Mouse (Mus musculus) heart, adult 8-10 months (tissue): Measurements from ENCODE around the gene Rasgef1b. TPM values are rescaled to one million over a fixed set of nuclear protein-coding genes. Genes with fewer than 3 reads are reported as not detected.
A peak's percentile ranks its signal among the peaks of the same experiment; 100 is the strongest.
"Not testable (repeated sequence)": the region's sequence is repeated elsewhere in the genome, so short reads cannot be mapped to it uniquely, and the experiment has no call there.

Experiments used
- DNase-seq: peaks from one replicate; pipeline ENCODE4 v3.0.0; 2022; ENCODE audit warnings: low spot score
- total RNA-seq, 4 experiments: library from RNA; stranded (reverse); gene quantifications; 2 replicates each; pipeline ENCODE4 v1.2.4; 2022

The Rasgef1b gene
- total RNA-seq, 4 experiments from 2014 or later: 6.4 to 12.0 (median 9.1) TPM

GRCm38 (mm10) chr5:99223869-99224498 is 504.9 kb downstream of the Rasgef1b start:
- DNase-seq: no peak

- DNase-seq: no peak
These were observed 510.5 kb downstream of the Rasgef1b start for GRCm38 (mm10) chr5:99218385-99218784.

- DNase-seq: not testable (repeated sequence)
These were observed 512.2 kb downstream of the Rasgef1b start for GRCm38 (mm10) chr5:99216588-99217152.

- no peak for DNase-seq
These were observed 513.4 kb downstream of the Rasgef1b start for GRCm38 (mm10) chr5:99215207-99216157.

GRCm38 (mm10) chr5:99214400-99214799 is 514.5 kb downstream of the Rasgef1b start:
- peak; percentile 65 for DNase-seq

- no peak for DNase-seq
These were observed 515.7 kb downstream of the Rasgef1b start for GRCm38 (mm10) chr5:99213211-99213610.

GRCm38 (mm10) chr5:99203475-99203874 is 525.4 kb downstream of the Rasgef1b start:
- no peak for DNase-seq

- peak; percentile 68 for DNase-seq
These were observed 526.6 kb downstream of the Rasgef1b start for GRCm38 (mm10) chr5:99202074-99202837.

GRCm38 (mm10) chr5:99195436-99195835 is 533.4 kb downstream of the Rasgef1b start:
- no peak for DNase-seq

GRCm38 (mm10) chr5:99190941-99191800 is 537.7 kb downstream of the Rasgef1b start:
- no peak for DNase-seq

- no peak for DNase-seq
These were observed 545.2 kb downstream of the Rasgef1b start for GRCm38 (mm10) chr5:99183637-99184036.

- DNase-seq: no peak
These were observed 554.1 kb downstream of the Rasgef1b start for GRCm38 (mm10) chr5:99174608-99175385.

- DNase-seq: no peak
These were observed 559.0 kb downstream of the Rasgef1b start for GRCm38 (mm10) chr5:99169836-99170235.

GRCm38 (mm10) chr5:99167767-99168166 is 561.1 kb downstream of the Rasgef1b start:
- DNase-seq: no peak

Other genes with a start within 250 kb of the Rasgef1b start
- not detected for gene Vamp9, start 177.2 kb upstream of the Rasgef1b start, total RNA-seq
- gene Hnrnpd, start 249.9 kb upstream of the Rasgef1b start, total RNA-seq: 100 to 1,000 TPM in 1 of 4 experiments, 10 to 100 TPM in 3; 63.7 to 105 (median 80.0) TPM
- gene 4930524J08Rik, start 250.0 kb upstream of the Rasgef1b start, total RNA-seq: 1 to 10 TPM in 2 of 4 experiments, under 1 TPM in 1, not detected in 1; 0.95 to 1.7 (median 1.5) TPM